Mouse (Mus musculus) bone marrow, adult 2 months (tissue): ENCODE measurements around the gene Rubcn.

Experiments used
- CTCF ChIP-seq: fragments of 200-500 bp; IDR thresholded peaks from 2 replicates; pipeline ENCODE4 v1.5.1; 2011; ENCODE audit warnings: low read length, control low read depth; ENCODE audit not compliant: control insufficient read depth, insufficient read depth
- POLR2A ChIP-seq: fragments of 200-500 bp; IDR thresholded peaks from 2 replicates; pipeline ENCODE4 v1.6.1; 2011; ENCODE audit warnings: low read depth, mild to moderate bottlenecking, control low read depth, low read length, borderline replicate concordance; ENCODE audit not compliant: control insufficient read depth

DNA sequence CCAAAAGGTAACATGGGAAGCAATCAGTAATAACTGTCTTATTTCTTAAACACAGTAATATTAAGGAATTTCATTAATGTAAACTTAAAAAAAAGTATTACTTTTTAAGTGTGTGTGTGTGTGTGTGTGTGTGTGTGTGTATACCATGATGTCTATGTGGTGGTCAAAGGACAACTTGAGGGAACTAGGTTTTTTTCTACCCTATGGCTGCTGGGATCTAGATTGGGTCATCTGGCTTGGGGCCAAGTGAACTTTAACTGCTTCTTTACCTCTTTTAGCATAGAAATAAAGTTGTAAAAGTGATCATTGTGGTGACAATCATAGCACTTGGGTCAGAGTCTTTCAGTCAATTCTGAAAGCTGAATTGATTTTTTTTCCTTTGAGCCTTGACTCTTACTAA lies 18.6 kb upstream of the Rubcn start:
- no peak for TF ChIP-seq POLR2A
- no peak for TF ChIP-seq CTCF
